Mouse (Mus musculus): ENCODE measurements around the gene Ppp1r9a.

Gene Ppp1r9a

GRCm38 (mm10) chr6:5113734-5114133 lies 211.0 kb downstream of the Ppp1r9a start:
- no peak for DNase-seq

- no peak for DNase-seq
Observed at GRCm38 (mm10) chr6:5114857-5115256, 212.1 kb downstream of the Ppp1r9a start.

GRCm38 (mm10) chr6:5119181-5119910 lies 216.6 kb downstream of the Ppp1r9a start:
- no peak for DNase-seq

- peak; percentile 18 to 38 for DNase-seq
Observed at GRCm38 (mm10) chr6:5120229-5120628, 217.5 kb downstream of the Ppp1r9a start.

GRCm38 (mm10) chr6:5129364-5130093 lies 226.8 kb downstream of the Ppp1r9a start:
- no peak for DNase-seq

- no peak for DNase-seq
Observed at GRCm38 (mm10) chr6:5134986-5135385, 232.3 kb downstream of the Ppp1r9a start.

GRCm38 (mm10) chr6:5136046-5136445 lies 233.3 kb downstream of the Ppp1r9a start:
- DNase-seq: no peak

GRCm38 (mm10) chr6:5138875-5139631 lies 236.3 kb downstream of the Ppp1r9a start:
- DNase-seq: no peak

- DNase-seq: no peak
Observed at GRCm38 (mm10) chr6:5139666-5140065, 236.9 kb downstream of the Ppp1r9a start.

GRCm38 (mm10) chr6:5147488-5148142 lies 244.9 kb downstream of the Ppp1r9a start:
- no peak for DNase-seq

GRCm38 (mm10) chr6:5149941-5150340 lies 247.2 kb downstream of the Ppp1r9a start:
- no peak for DNase-seq

GRCm38 (mm10) chr6:5151171-5151570 lies 248.5 kb downstream of the Ppp1r9a start:
- DNase-seq: no peak

GRCm38 (mm10) chr6:5152185-5152584 lies 249.5 kb downstream of the Ppp1r9a start:
- no peak for DNase-seq

- DNase-seq: no peak
Observed at GRCm38 (mm10) chr6:5154786-5155185, 252.1 kb downstream of the Ppp1r9a start.

- no peak for DNase-seq
Observed at GRCm38 (mm10) chr6:5155313-5155927, 252.7 kb downstream of the Ppp1r9a start.

GRCm38 (mm10) chr6:5156541-5157425 lies 254.1 kb downstream of the Ppp1r9a start:
- no peak for DNase-seq

- no peak for DNase-seq
Observed at GRCm38 (mm10) chr6:5159385-5159791, 256.7 kb downstream of the Ppp1r9a start.

GRCm38 (mm10) chr6:5162052-5162451 lies 259.3 kb downstream of the Ppp1r9a start:
- no peak for DNase-seq

- no peak for DNase-seq
Observed at GRCm38 (mm10) chr6:5163507-5164144, 260.9 kb downstream of the Ppp1r9a start.

GRCm38 (mm10) chr6:5164855-5165254 lies 262.1 kb downstream of the Ppp1r9a start:
- no peak for DNase-seq
